Mouse (Mus musculus) heart, adult 11 months (tissue): ENCODE results near the gene Bcl7a.

Experiments used
- DNase-seq: peaks from one replicate; pipeline ENCODE4 v3.0.0; 2022

Bcl7a gene

DNA sequence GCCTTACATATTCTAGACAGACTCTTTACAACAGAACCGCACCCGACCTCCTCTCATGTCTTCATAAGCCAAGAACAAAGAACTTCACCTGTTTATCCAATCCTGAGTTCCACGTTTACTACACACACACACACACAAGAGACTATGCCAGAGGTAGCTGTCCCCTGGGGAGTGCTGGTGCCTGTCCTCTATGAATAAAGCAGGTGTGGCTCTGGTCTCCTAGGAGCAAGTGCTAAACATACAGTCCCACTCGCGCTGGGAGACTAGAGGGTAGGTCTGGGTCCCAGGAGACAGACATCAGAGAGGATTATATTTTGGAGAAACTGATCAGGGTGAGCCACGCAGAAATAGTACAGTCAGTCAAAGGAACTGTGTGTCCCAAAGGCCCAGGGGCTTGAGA is 10.1 kb upstream of the Bcl7a start:
- DNase-seq = no peak

DNA sequence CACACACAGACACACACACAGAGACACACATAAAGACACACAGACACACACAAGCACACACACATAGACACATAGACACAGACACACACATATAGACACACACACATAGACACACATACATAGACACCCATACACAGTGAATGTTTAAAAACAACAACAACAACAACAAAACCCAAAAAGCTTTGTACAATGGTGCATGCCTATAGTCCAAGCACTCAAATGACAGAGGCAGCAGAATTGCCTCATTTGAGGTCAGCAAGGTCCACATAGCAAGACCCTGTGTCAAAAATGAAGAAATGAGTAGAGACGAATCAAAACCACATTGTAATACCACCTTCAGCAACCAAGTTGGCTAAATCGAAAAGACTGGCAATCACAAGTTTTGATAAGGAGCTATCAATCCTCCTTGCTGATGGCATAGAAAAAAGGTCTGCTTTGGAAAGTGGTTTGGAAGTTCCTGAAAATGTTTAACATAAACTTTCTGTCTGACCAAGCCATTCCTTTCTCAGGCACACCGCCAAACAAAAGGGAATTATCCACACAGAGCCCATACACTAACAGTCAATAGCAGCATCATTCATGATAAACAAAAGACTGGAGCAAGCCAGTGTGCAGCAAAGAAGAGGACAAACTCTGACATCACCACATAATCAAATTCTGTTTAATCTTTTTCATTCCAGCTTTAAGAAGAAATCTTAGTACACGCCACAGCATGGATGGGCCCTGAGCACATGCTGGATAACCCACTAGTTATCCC is 7.3 kb upstream of the Bcl7a start:
- DNase-seq = no peak

DNA sequence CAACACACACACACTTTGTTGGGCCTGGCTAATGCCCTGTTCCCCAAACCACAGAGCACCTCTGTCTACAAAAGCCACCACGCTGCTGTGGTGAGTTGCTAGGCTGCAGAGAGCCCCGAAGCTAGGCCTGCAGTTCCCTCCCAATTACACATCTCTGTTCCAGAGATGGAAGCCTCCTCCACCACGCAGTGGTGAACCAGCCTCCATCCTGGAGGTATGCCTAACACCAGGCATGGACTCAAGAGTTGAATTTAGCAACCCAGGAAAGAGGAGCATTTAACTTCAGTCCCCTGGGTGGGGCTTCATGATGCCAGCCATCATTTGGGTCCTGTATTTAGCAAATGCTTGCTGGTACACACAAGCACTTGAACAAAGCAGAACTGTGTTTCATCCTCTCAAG is 5.2 kb upstream of the Bcl7a start:
- DNase-seq = no peak

DNA sequence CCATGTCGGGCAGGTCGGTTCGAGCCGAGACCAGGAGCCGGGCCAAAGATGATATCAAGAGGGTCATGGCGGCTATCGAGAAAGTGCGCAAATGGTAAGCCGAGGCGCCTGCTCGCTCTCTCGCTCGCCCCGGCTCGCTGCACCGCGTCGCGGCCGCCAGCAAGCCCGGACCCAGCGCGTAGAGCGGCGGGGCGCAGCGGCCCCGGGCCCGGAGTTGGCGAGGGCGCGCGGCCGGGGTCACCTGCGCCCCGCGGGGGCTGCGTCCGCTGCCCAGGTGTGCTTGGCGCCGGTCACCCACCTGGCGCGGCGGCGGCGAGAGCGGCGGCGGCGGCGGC is 961 bp downstream of the Bcl7a start:
- DNase-seq = no peak

DNA sequence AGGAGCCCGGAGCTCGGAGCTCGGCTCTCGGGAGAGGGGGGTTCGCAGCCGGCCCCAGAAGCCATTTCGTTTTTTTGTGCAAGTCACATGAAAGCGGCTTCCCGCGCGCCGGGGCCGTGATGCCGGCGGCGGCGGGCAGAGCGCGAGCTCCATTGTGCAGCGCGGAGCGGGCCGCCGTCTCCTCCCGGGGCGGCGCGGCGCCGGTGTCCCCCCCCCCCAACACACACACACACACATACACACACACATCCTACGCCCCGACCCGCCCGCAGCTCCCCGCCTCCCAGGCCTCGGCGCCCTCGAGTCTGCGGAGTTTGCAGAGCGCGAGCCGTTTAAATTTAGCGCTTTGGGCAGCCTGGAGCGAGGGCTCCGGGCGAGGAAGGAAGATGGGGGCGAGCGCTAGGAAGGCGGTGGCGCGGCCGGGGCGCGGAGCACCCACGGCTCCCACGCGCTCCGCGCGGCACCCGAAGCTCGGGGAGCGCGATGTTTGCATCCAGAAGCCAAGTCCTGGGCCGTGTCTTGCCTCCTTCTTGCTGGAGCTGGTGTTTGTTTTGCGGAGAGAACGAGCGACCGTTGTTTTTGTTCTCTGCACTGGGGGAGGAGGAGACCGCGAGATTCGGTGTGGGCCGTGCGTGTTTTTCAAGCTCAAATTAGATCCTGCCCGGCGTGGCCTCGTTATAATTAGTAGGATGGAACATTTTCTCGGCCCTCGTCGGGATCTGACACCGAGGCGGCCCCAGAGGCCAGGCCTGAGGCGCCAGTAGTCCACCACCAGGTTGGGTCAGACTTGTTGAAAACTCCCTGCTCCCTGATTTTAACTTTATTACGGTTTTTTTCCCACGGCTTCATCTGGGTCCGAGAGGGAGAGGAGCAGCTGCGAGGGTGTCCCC is 1.6 kb downstream of the Bcl7a start:
- DNase-seq = peak; percentile 97

DNA sequence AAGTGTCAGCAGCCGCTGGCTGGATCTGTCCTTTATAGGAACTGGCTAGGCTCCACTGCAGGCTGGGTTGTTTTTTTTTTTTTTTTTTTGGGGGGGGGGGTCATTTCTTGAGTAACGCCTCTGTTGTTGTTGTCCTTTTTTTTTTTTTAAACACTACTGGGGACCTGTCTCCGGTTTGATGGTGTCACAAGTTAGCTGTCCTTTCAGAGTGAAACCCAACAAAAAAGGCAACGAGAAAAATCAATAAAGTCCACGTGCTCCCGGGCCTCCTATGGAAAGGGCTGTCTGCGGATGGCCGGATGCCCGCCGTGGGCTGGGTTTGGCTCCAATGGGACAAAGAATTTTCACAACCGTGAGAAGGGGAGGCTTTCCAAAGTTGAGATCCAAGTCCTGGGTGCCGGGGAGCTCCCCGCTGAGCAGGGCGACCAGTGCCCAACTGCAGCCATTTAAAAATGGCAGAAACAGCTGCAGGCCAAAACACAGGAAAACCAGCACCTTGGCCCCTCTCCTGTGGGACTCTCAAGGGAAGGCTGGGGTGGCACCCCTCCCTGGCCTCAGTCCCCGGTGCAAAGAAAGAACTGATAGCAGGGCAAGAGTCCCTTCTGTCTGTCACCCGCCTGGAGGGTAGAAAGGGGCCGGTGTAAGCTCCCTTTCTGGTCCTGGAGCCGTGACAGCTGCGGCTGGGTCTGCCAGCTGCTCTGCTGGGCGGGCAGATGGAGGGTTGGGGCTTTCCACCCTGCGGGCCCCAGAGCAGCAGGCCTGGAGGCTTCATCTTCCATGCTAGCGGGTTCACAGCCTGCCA is 2.4 kb downstream of the Bcl7a start:
- DNase-seq = peak; percentile 98

DNA sequence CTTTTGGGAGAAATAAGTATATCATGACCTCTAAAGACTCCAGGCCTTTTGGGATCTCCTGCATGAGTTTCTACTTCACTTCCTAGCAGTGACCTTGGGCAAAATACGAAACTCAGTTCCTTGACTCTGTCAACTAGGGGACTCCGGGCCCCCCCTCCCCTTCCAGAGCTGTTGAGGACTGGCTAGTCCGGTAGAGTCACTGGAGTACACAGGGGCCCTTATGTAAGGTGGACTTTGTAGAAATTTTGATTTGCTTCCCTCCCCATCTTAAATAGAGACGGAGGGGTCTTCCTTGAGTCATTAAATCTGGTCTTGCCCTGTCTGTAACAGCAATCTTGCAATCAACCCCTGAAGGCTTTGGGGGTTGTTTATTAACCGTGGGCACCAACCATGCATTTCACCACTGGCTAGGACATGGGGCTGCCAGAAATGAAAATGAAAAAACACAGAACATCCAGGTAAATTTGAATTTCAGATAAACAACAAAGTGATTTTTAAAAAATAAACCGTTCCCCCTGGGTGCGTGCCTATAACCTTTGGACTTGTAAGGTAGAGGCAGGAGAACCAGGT is 3.2 kb downstream of the Bcl7a start:
- DNase-seq = no peak

DNA sequence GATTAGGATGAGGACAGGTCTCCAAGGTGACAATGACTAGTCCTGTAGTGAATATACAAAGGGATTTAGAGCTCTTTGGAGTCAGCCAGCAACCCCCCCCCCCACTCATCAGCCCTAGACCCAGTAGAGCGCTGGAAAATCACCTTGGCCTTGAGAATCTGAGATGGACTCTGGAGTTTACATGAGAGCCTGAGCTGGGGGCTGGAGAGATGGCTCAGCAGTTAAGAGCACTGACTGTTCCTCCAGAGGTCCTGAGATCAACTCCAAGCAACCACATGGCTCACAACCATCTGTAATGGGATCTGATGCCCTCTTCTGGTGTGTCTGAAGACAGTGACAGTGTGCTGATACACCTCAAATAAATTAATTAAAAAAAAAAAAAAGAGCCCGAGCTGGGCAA is 4.4 kb downstream of the Bcl7a start:
- no peak for DNase-seq

DNA sequence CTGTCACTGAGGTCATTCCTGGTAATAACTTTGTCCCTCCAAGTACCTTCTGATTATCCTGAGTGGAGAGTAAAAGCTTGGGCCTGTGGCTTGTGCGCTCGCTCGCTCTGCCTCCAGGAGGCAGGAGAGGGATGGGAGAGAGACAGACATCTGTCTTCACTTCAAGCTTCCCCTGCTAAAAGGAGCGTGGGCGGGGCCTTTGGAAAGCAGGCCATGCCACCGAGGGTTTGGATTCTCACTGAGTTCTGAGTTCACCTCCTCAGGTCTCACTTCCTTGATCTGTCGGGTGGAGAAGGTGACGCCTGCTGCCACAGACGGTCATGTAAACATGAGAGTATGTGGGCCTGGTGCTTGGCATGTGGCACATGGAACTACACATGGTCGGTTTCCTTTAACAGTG is 6.8 kb downstream of the Bcl7a start:
- peak; percentile 92 for DNase-seq

DNA sequence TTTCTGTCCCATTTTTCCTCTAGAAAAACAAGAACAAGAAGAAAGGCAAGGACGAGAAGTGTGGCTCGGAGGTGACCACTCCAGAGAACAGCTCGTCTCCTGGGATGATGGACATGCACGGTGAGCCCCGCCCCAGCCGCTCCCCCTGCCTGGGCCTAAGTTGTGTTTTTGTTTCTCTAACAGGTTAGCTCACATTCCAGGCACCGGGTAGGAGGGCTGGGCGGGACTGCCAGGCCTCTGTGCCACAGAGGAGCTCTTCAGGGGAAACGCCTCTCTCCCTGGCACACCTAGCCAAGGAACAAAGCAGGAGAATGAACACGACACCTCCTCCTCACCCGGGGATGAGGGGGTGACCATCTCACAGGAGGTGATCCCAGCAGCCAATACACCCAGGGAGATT is 12.3 kb downstream of the Bcl7a start:
- DNase-seq = no peak

DNA sequence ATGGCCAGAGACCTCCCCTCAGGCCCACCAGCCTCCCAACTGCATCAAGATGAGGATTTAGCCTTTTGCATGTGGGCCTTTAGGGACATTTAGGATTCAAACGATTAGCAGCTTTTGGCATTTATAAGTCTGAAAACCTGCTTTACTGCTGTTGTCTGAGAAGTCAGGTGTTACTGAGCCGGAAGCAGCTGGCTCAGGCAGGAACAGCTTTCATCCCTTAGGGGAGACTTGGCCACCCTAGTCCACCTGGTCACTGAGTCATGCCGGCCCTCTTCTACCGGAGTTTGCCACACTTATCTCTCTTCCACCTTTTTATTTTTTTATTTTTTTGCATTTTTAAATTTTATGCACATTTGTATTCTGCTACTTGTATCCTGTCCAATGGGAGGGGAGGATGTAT is 13.6 kb downstream of the Bcl7a start:
- DNase-seq = no peak

DNA sequence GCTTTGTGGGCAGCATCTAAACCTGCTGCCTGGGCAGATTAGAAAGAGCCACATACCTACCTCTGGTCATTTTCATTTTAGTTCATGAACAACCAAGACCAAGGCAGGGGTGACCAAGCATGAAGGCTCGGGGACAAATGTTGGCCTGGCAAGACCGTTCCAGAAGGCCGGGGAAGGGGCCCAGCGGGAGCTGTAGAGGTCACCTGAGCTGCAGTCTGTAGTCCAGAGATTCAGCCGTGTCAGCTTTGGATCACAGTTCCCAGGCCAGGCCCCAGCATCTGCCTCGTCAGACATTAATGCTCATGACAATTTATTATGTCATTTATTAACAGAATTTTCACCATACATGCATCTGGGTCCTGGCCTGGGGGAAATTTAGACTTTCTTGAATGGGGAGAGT is 15.8 kb downstream of the Bcl7a start:
- no peak for DNase-seq

DNA sequence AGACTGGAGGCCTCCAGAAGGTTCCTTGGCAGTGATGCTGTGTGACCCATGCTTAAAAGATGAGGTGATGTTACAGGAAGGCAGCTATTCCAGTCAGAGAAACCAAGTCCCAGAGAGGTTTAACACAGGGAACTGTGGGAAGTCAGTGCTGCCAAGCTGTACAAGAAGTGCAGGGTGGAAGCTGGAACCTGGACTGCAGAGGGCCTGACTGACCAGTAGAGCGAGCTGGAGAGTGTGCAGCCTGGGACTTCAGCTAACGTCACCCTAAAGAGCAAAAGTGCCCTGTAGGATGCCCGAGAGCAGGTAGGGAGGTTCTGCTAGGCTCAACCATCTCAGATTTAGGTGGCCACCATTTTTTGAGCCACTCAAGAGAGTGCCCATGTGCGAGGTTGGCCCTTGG is 19.3 kb downstream of the Bcl7a start:
- DNase-seq = peak; percentile 88

DNA sequence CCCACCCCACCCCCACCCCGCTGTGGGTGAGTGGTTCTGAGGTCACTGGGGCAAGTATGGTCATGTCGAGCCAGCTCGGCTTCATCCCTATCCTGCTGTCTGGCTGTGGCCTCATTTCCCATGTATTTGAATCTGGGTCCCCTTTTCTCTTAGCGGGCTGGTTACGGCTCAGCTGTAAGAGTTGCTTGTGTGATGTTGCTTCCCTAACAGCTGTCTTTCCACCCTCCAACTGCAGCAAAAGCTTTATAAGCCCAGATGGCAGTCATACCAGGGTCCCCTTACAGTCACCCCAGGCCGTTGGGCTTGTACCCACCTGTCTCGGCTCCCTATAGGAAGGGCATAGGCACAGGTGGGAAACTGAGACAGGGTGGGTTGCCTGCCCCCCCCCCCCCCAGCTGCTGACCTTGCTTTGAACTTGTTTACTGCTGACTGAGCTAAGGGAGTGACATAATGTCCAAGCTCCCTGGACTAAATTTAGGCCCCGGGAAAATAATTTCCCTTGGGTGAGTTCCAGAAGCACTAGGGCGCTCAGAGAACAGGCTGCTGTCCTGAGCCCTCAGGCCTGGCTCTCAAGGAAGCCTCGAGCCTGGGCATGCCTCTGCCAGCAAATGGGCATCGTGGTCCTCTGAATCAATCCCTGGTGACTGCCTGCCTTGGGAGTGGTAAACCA is 20.8 kb downstream of the Bcl7a start:
- DNase-seq = peak; percentile 98

DNA sequence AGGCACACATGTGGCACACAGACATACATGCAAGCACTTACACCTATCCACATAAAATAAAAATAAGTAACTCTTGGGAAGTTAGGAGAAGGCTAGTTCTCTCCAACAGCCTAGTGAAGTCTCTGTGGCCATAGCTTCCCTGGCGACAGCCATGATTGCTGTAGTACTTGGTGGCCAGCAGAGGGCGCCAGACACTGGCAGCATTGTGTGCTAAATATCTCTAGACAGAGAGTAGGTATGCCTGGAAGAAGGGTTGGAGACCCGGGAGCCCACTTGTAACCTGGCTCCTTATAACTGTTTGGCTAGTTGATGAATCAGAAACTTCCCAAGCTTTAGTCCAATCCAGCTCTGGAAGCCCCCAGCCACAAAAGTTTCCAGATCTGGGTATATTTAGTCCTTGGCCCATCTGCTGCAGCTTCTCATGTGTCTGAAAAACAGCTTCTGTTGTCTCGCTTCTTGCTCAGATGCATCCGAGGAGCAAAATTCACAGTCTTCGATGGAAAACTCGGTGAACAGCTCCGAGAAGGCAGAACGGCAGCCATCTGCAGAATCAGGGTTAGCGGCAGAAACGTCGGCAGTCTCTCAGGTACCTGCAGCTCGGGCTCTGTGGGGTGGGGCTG is 25.3 kb downstream of the Bcl7a start:
- DNase-seq = no peak

DNA sequence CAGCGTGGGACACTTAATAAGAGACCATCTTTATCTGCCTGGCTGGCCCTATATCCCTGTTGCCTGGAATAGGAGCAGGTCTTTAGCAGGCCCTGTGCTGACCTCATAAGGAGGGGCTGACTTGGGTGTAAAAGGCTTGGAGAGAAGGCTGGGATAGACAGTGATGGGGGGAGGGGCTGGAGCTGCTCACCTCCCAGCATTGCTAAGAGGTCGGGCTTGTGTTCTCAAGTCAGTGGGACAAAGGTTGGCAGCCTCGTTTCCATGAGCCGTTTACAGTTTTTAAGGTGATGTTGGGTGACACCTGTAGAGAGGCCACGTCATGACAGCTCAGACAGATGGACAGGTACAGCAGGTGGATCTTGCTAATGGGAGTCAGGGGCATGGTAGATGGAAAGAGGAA is 26.4 kb downstream of the Bcl7a start:
- DNase-seq = no peak

DNA sequence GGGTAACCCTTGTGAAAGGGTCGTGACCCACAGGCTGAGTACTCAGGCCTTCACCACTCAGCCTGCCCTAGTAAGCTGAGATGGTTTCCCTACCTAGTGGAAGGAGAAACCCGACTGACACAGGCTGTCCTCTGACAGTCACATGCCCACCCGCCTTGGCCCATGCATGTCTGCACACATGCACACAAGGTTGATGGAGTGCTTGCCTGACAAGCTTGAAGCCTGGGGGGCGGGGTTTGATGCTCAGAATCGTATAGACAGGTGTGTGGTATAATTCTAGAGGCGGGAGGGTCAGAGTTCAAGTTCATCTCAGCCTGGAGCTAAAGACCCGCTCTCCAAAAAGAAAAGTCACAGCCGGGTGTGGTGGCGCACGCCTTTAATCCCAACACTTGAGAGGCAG is 31.6 kb downstream of the Bcl7a start:
- no peak for DNase-seq

DNA sequence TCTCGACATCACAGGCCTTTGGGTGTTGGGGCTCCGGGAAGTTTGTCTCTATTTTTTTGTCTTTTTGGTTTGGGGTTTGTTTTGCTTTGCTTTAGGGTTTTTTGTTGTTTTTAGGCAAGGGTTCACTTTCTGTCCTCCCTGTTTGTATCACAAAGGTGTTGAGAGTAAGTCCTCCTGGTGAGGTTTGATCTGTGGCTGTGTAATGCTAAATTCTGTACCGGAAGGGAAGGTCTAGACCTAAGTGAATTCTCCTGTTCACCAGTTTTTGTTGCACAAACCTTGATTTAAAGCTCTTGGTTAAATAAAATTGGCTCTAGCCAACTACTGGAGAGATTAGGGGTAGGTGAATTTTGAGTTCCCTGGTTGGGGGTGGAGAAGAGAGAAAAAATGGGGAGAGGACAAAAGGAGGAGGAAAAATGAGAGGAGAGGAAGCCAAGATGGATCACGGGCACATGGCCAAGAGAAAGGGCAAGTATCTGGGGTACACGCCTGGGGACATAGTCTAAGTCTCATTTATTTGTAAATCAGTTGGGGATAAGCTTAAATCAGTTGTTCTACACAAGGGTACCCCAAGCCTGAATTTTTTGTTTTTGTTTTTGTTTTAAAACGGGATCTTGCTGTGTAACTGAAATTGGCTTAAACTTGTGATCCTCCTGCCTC is 32.3 kb downstream of the Bcl7a start:
- DNase-seq = no peak

DNA sequence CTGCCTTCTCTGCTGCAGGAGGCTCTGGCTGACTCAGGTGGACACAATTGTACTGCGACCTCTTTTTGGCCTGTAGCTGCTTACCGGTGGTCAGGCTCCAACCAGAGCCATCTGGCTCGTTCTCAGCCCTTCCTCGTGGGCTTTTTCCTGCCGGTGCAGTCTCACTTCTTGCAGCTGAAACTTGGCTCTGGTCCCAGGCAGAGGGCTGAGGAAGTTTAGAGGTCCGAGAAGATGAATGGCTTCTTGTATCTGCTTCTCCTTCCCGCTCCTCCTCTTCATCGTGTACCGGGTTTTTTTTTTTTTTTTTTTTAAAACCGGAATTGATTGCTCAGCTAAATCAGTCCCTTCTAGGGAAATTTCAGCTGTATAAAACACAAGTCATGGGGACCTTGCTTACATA is 32.9 kb downstream of the Bcl7a start:
- DNase-seq = peak; percentile 98

DNA sequence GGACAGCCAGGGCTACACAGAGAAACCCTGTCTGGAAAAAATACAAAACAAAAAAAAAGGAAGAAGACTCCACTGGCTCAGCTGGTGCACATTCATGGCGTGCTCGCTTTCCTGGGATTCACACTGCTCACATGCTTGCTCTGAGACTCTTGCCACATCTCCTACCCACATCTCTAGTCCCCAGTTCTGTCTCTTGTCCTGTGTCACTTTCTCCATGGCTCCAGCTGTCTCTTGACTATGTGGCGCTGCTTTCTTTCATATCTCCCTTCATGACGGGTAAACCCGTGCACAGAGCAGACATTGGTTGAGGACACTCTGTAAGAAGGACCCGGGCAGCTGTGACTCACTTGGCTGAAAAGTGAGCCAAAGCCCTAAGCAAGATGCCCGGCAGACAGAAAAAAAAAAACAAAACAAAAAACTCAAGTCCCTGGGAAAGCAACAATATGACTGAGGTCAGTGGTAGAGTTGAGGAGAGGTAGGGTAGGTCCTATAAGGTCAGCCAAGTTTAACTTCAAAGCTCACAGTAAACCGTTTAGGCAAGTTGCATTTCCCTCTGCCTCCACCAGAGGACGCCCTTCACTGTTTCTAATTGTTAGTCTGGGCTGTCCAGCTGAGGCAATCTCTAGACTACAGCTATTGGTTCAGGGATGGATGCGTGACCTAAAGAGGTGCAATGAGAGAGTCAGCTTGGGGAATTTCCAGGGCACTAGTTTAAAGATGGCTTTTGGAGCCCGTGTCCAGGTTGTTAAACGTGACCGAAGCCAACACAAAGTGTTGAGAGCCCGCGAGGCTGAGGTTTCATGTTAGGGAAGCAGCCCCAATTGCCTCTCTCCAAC is 33.7 kb downstream of the Bcl7a start:
- DNase-seq = peak; percentile 97

DNA sequence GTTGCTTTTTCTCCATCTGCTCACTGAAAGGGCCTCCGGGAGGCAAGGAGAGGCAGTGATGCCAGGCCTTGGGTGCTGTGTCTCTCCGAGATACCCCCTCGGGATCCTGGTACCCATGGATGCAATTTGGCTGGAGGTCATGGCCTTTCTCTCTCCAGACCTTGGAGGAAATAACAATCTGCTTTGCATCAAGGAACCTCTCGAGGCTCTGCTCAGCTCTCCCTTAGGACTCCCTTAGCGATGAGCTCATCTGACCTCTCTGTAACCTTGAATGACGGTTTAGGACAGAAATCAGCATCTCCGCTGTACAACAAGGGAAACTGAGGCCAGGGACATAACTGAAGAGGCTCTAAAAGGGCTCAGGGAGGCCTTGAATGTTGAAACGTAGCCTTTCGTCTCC is 35.1 kb downstream of the Bcl7a start:
- DNase-seq = no peak
